ENCODE assay signal across 14 mouse cellular contexts in the genomic region with DNA sequence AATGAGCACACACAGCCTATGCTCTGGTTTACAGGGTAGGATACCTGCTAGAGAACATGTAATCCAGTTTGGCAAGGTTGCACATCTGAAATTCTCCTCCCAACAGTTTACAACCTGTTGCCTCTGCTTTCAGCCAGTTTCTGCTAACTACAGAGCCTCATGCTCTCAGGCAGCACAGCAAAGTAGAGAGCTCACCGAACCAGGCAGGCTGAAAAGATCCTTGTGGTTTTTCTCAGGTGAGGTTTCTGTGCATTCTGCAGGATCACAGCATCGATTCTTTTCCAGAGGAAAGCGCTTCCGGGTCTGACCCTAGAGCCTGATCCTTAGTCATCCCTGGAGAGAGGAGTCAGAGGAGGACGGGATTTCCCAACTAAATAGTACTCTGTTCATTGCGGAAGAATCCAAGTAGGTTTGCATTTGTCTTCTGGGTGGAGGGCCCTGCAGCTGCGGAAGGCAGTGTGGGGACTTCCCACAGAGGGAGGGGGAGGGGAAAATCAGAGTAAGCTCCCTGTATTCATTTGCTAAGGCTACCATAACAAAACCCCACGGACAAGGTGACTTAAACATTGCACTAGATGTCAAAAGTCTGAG. TPM values are rescaled to one million over a fixed set of nuclear protein-coding genes. Genes with fewer than 3 reads are reported as not detected.
DNase-seq lines count a peak whose midpoint lies in the region; ATAC-seq and TF ChIP-seq lines count a peak whose summit lies in the region.
"Had no signal": no experiment of that assay in that cellular context is flagged by ENCODE, and none has a peak within 500 bp of the region (broad histone marks: within the 10 kb centered on the region; RNA-seq: fewer than 3 reads in every experiment).

No protein-coding gene starts in this region.

- H3K36me3 ChIP-seq in splenic B cell, adult 2 months (ENCODE audit: control insufficient read depth, insufficient read depth, low read length, poor library complexity, severe bottlenecking) = no peaks in the 10 kb centered on the region
- no peaks in the 10 kb centered on the region for H3K36me3 ChIP-seq in liver, postnatal 0 days (replicated peaks; ENCODE audit: insufficient read depth, low read length)
- H3K36me3 ChIP-seq: embryonic facial prominence, embryonic 10.5 days; forebrain, embryonic 12.5 days; limb, embryonic 10.5 days had no signal

- no peaks in the 10 kb centered on the region for H3K4me1 ChIP-seq in liver, postnatal 0 days (ENCODE audit: insufficient read depth)
- H3K4me1 ChIP-seq: forebrain, embryonic 12.5 days; limb, embryonic 10.5 days had no signal

- peak; percentile 90 for ATAC-seq in CD4-positive, CD25-positive, alpha-beta regulatory T cell, adult 4 months
- no peak for ATAC-seq in frontal cortex, adult (ENCODE audit: low TSS enrichment)
- ATAC-seq in liver, postnatal 0 days = no peak
- ATAC-seq: midbrain, embryonic 16.5 days had no signal

- TF ChIP-seq CTCF in liver, postnatal 0 days (IDR thresholded peaks at IDR 0.05; ENCODE audit: low read depth) = no peak

- no peak overlapping the region for H3K27ac ChIP-seq in liver, postnatal 0 days (ENCODE audit: low read depth)
- H3K27ac ChIP-seq: embryonic facial prominence, embryonic 10.5 days; forebrain, embryonic 12.5 days; limb, embryonic 10.5 days had no signal

- no peak overlapping the region for H3K9ac ChIP-seq in liver, postnatal 0 days (replicated peaks)
- H3K9ac ChIP-seq: forebrain, embryonic 12.5 days had no signal

- no peak overlapping the region for H3K4me3 ChIP-seq in liver, postnatal 0 days (ENCODE audit: low read depth, low read length)
- H3K4me3 ChIP-seq: embryonic facial prominence, embryonic 10.5 days; forebrain, embryonic 12.5 days; limb, embryonic 10.5 days had no signal

- no peaks in the 10 kb centered on the region for H3K9me3 ChIP-seq in liver, postnatal 0 days (ENCODE audit: low read length)
- H3K9me3 ChIP-seq: embryonic facial prominence, embryonic 10.5 days; forebrain, embryonic 12.5 days; limb, embryonic 10.5 days had no signal

- DNase-seq in B cell, adult 2 months = peak; percentile 30 to 44
- peak; percentile 79 for DNase-seq in induced T-regulatory cell, adult 2 months (ENCODE audit: low read depth)
- peak; percentile 56 for DNase-seq in splenic B cell, adult 2 months (ENCODE audit: low read depth, low spot score)
- DNase-seq in liver, postnatal 0 days = no peak
- no peak for DNase-seq in layer of hippocampus, adult 18-20 months (ENCODE audit: low spot score in 2 of 2)
- DNase-seq: gastrocnemius, postnatal 14 days; heart, postnatal 14 days; lung, adult 18-20 months had no signal

- H3K4me2 ChIP-seq in liver, postnatal 0 days (ENCODE audit: low read depth, low read length) = no peak overlapping the region
- H3K4me2 ChIP-seq: forebrain, embryonic 12.5 days had no signal

- WGBS in liver, postnatal 0 days (ENCODE audit: insufficient replicate concordance) = 50% methylated on average over 8 of the region's 8 CpGs

- TF ChIP-seq EP300 in liver, postnatal 0 days (IDR thresholded peaks at IDR 0.05; ENCODE audit: low read depth) = no peak

- no peaks in the 10 kb centered on the region for H3K27me3 ChIP-seq in splenic B cell, adult 2 months (ENCODE audit: control insufficient read depth, insufficient read depth, low read length, poor library complexity, severe bottlenecking)
- H3K27me3 ChIP-seq in liver, postnatal 0 days (ENCODE audit: insufficient read depth, low read length) = no peaks in the 10 kb centered on the region
- H3K27me3 ChIP-seq: forebrain, embryonic 12.5 days had no signal

RNA-seq across cellular contexts. Expression of a gene that starts 45.1 kb away (rescaled TPM):
- polyA plus RNA-seq in CD4-positive, CD25-positive, alpha-beta regulatory T cell, adult 4 months (2017; shearing (Covaris generic)) = 1 to 10 TPM; 3.4 to 4.1 TPM
- 38.6 and 38.8 TPM in 2 replicates for polyA plus RNA-seq in liver, postnatal 0 days (2015; fragmentation: Nextera tagmentation; extraction: Ambion mirVana)
- total RNA-seq in layer of hippocampus, adult 18-20 months (2021) = 1,000 to 10,000 TPM; 1,935 to 2,007 TPM

Comparison
In these comparisons a context has a peak if more than half of its experiments do, and no peak if none do; other contexts are left out.
1. DNase-seq: peak in B cell, adult 2 months (2 of 2), induced T-regulatory cell, adult 2 months (single experiment) and splenic B cell, adult 2 months (single experiment); none in liver, postnatal 0 days (single experiment) and layer of hippocampus, adult 18-20 months (0 of 2).